Mouse (Mus musculus) kidney, adult 2 months (tissue): ENCODE data around the gene Fbxw10. TPM values are rescaled to one million over a fixed set of nuclear protein-coding genes. Genes with fewer than 3 reads are reported as not detected.

Experiments used
- DNase-seq: peaks from one replicate; pipeline ENCODE4 v3.0.0; 2021
- H3K27ac ChIP-seq: fragments of 200-500 bp; 2 replicates; pipeline ENCODE4 v1.5.1; 2012; ENCODE audit warnings: low read depth, low read length, control low read depth, inconsistent platforms; ENCODE audit not compliant: insufficient read depth
- H3K27me3 ChIP-seq: fragments of 200-500 bp; replicated peaks from 2 replicates; pipeline ENCODE4 v1.6.1; 2012; ENCODE audit warnings: mild to moderate bottlenecking, moderate library complexity, low read length, inconsistent platforms; ENCODE audit not compliant: control insufficient read depth, insufficient read depth
- H3K36me3 ChIP-seq: fragments of 200-500 bp; 2 replicates; pipeline ENCODE4 v1.6.1; 2012; ENCODE audit warnings: mild to moderate bottlenecking, moderate library complexity, low read length, inconsistent platforms; ENCODE audit not compliant: control insufficient read depth, insufficient read depth
- H3K4me1 ChIP-seq: fragments of 200-500 bp; 2 replicates; pipeline ENCODE4 v1.6.1; 2011; ENCODE audit warnings: low read length; ENCODE audit not compliant: control insufficient read depth, insufficient read depth
- H3K4me3 ChIP-seq: fragments of 200-500 bp; 2 replicates; pipeline ENCODE4 v1.5.1; 2011; ENCODE audit warnings: mild to moderate bottlenecking, low read depth, low read length, control low read depth; ENCODE audit not compliant: insufficient read depth
- CTCF ChIP-seq: fragments of 200-500 bp; conservative IDR thresholded peaks from 2 replicates; pipeline ENCODE4 v1.5.1; 2011; ENCODE audit warnings: low read depth, mild to moderate bottlenecking, control low read depth, low read length, moderate library complexity, mixed read lengths; ENCODE audit not compliant: insufficient read depth, insufficient read length
- POLR2A ChIP-seq: fragments of 200-500 bp; IDR thresholded peaks from one replicate; pipeline ENCODE4 v1.6.1; 2011; ENCODE audit warnings: low read depth, low read length, control low read depth
- WGBS: fragments of 180-500 bp; shearing (Covaris S2); methylation state at CpG from one replicate; pipeline ENCODE4 v1.1.7; 2018; 5-methylcytosine and 5-hydroxymethylcytosine counted together
- polyA plus RNA-seq: library from polyadenylated mRNA; depleted of rRNA; stranded (reverse); fragments of >200 nt; gene quantifications from 2 replicates; pipeline ENCODE4 v1.2.3, GENCODE M21; 2012

Gene Fbxw10
- polyA plus RNA-seq, 1 experiment = 0.30 TPM

DNA sequence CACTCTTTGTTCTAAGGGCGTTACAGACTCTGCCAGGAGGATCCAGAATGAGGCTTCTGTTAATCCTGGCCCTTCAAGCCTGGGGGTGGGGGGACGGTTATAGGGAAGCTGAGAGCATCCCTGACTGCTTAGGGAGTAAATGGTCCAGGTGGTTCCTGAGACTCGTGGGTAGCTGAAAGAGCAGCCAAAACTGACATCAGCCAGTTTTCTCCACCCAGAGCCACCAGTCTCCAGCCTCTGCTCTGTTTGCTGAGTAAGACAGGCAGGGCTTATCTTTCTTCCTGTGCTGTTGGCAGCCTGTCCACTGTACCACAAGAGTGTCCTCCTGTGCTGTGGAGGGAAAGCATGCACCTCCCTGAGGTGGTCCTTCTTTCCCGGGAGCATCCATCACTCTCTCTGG is 32.2 kb upstream of the Fbxw10 start:
- DNase-seq = no peak
- Histone ChIP-seq H3K4me1 (no peaks in the 10 kb centered on the region), H3K36me3 (no peaks in the 10 kb centered on the region), H3K27ac (no peak overlapping the region), H3K4me3 (no peak overlapping the region), H3K27me3 (no peaks in the 10 kb centered on the region)
- WGBS = 64% methylated on average over 4 of the region's 4 CpGs
- TF ChIP-seq CTCF (no peak), POLR2A (no peak)

GRCm38 (mm10) chr11:62815438-62815837 is 31.4 kb upstream of the Fbxw10 start:
- TF ChIP-seq POLR2A (no peak), CTCF (no peak)
- H3K4me1 ChIP-seq = no peaks in the 10 kb centered on the region
- whole genome bisulfite sequencing = 97% methylated on average over 1 of the region's 1 CpGs
- H3K36me3 ChIP-seq = no peaks in the 10 kb centered on the region
- DNase-seq = no peak
- H3K27ac ChIP-seq = no peak overlapping the region
- H3K4me3 ChIP-seq = no peak overlapping the region
- H3K27me3 ChIP-seq = no peaks in the 10 kb centered on the region

GRCm38 (mm10) chr11:62816591-62816990 is 30.3 kb upstream of the Fbxw10 start:
- Histone ChIP-seq H3K27me3 (no peaks in the 10 kb centered on the region), H3K27ac (no peak overlapping the region), H3K4me1 (no peaks in the 10 kb centered on the region), H3K4me3 (no peak overlapping the region), H3K36me3 (no peaks in the 10 kb centered on the region)
- TF ChIP-seq CTCF (no peak), POLR2A (no peak)
- DNase-seq = no peak
- 69% methylated on average over 6 of the region's 6 CpGs for WGBS

- H3K4me3 ChIP-seq = no peak overlapping the region
- no peak overlapping the region for H3K27ac ChIP-seq
- H3K36me3 ChIP-seq = no peaks in the 10 kb centered on the region
- H3K4me1 ChIP-seq = no peaks in the 10 kb centered on the region
- no peak for DNase-seq
- no peaks in the 10 kb centered on the region for H3K27me3 ChIP-seq
- no peak for TF ChIP-seq CTCF
- TF ChIP-seq POLR2A = no peak
- 80% methylated on average over 8 of the region's 8 CpGs for WGBS
Observed at GRCm38 (mm10) chr11:62819059-62819686, 27.7 kb upstream of the Fbxw10 start.

GRCm38 (mm10) chr11:62820059-62820541 is 26.8 kb upstream of the Fbxw10 start, which contains the start of gene Trim16:
Gene Trim16, plus strand, starts transcription at chr11:62820231.
- DNase-seq = peak; percentile 93
- TF ChIP-seq POLR2A = no peak
- TF ChIP-seq CTCF = no peak
- 9% methylated on average over 15 of the region's 15 CpGs for WGBS
- H3K4me1 ChIP-seq = no peaks in the 10 kb centered on the region
- no peaks in the 10 kb centered on the region for H3K36me3 ChIP-seq
- H3K27me3 ChIP-seq = no peaks in the 10 kb centered on the region
- H3K27ac ChIP-seq = peak within 1 kb of the TSS; percentile 73
- peak within 1 kb of the TSS; percentile 62 for H3K4me3 ChIP-seq

DNA sequence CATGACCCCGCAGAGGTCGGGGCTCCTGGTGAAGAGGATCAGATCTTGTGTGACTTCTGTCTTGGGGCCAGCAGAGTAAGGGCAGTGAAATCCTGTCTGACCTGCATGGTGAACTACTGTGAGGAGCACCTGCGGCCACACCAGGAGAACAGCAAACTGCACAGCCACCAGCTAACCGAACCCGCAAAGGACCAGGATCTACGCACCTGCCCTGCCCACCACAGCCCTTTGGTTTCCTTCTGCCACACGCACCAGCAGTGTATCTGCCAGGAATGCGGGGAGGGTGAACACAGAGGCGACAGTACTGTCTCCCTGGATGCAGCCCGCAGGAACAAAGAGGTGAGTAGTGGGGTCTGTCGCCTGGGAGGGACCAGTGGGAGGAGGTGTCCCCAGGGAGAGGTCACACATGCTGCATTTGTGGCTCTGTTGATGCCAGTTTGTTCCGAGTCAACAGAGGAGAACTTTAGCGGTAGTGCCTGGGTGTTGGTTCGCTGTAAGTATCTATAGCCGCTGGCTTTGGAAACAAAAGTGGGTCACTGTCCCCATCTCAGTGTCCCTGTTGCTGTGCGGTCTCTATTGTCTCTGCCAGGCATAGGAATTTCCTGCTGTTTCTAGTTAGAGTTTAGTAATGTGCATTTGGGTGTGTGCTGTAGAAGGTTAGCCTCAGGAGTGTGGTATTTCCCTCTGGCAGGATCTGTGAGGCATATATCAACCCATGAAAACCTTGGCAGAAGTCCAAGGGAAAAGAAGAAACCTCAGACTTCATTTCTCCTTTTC is 26.0 kb upstream of the Fbxw10 start:
- TF ChIP-seq CTCF (no peak), POLR2A (no peak)
- Histone ChIP-seq H3K36me3 (no peaks in the 10 kb centered on the region), H3K27me3 (no peaks in the 10 kb centered on the region), H3K27ac (peak overlapping the region; percentile 73), H3K4me1 (peaks cover 7% of the 10 kb centered on the region; the same call in 1 of the 2 replicates), H3K4me3 (peak overlapping the region; percentile 62)
- 4% methylated on average over 16 of the region's 16 CpGs for WGBS
- peak; percentile 65 for DNase-seq

- DNase-seq = peak; percentile 81
- no peaks in the 10 kb centered on the region for H3K27me3 ChIP-seq
- H3K4me3 ChIP-seq = peak overlapping the region; percentile 44
- no peak for TF ChIP-seq CTCF
- no peak for TF ChIP-seq POLR2A
- H3K27ac ChIP-seq = peak overlapping the region; percentile 62
- no peaks in the 10 kb centered on the region for H3K36me3 ChIP-seq
- peaks cover 12% of the 10 kb centered on the region; the same call in 1 of the 2 replicates for H3K4me1 ChIP-seq
- WGBS = 44% methylated on average over 5 of the region's 5 CpGs
Observed at GRCm38 (mm10) chr11:62821893-62822292, 25.0 kb upstream of the Fbxw10 start.
